Comparison of ENCODE assay signal across 26 mouse cellular contexts in genomic region chr16:22872397-22872796, GRCm38 (mm10). TPM values are rescaled to one million over a fixed set of nuclear protein-coding genes. Genes with fewer than 3 reads are reported as not detected.
DNase-seq lines count a peak whose midpoint lies in the region; ATAC-seq and TF ChIP-seq lines count a peak whose summit lies in the region.
"Had no signal": no experiment of that assay in that cellular context is flagged by ENCODE, and none has a peak within 500 bp of the region (broad histone marks: within the 10 kb centered on the region; RNA-seq: fewer than 3 reads in every experiment).

No protein-coding gene starts in this region.

- H3K4me2 ChIP-seq in forebrain, postnatal 0 days (ENCODE audit: low read depth): no peak overlapping the region
- H3K4me2 ChIP-seq in forebrain, embryonic 13.5 days: no peak overlapping the region
- H3K4me2 ChIP-seq: embryonic facial prominence, embryonic 12.5 days had no signal

- no peaks in the 10 kb centered on the region for H3K4me1 ChIP-seq in forebrain, postnatal 0 days (ENCODE audit: insufficient read depth)
- H3K4me1 ChIP-seq in forebrain, embryonic 13.5 days: no peaks in the 10 kb centered on the region
- H3K4me1 ChIP-seq: embryonic facial prominence, embryonic 12.5 days had no signal

- WGBS in forebrain, postnatal 0 days: 89% methylated on average over 8 of the region's 8 CpGs
- 96% methylated on average over 8 of the region's 8 CpGs for WGBS in forebrain, embryonic 13.5 days

- no peak for DNase-seq in forebrain, postnatal 0 days
- DNase-seq in layer of hippocampus, adult 2 months (ENCODE audit: low spot score in 2 of 2): no peak
- no peak for DNase-seq in layer of hippocampus, postnatal 25 days (ENCODE audit: extremely low spot score in 1 of 2, low spot score in 1 of 2)
- DNase-seq in brain, adult 2 months (ENCODE audit: low read depth, low spot score): peak; percentile 16
- DNase-seq: adrenal gland, adult 8-10 months; adrenal gland, postnatal 14 days; adrenal gland, postnatal 36 days; B cell, adult 2 months; cerebellum, adult 11 months; cerebellum, adult 18-20 months; cerebellum, adult 8-10 months; cerebellum, adult 9-11 months; cerebellum, postnatal 25 days had no signal

- no peak overlapping the region for H3K4me3 ChIP-seq in forebrain, postnatal 0 days (ENCODE audit: low read depth, low read length)
- H3K4me3 ChIP-seq in forebrain, embryonic 13.5 days: no peak overlapping the region
- no peak overlapping the region for H3K4me3 ChIP-seq in layer of hippocampus, adult 2 months
- H3K4me3 ChIP-seq: embryonic facial prominence, embryonic 10.5 days; embryonic facial prominence, embryonic 12.5 days had no signal

- no peak overlapping the region for H3K27ac ChIP-seq in forebrain, postnatal 0 days (ENCODE audit: low read depth, low read length)
- H3K27ac ChIP-seq in forebrain, embryonic 13.5 days: no peak overlapping the region
- peak overlapping the region; percentile 40; the same call in 1 of the 2 replicates for H3K27ac ChIP-seq in layer of hippocampus, adult 2 months
- H3K27ac ChIP-seq: embryonic facial prominence, embryonic 10.5 days; embryonic facial prominence, embryonic 12.5 days had no signal

- no peaks in the 10 kb centered on the region for H3K27me3 ChIP-seq in forebrain, postnatal 0 days (ENCODE audit: insufficient read depth, low read length)
- no peaks in the 10 kb centered on the region for H3K27me3 ChIP-seq in forebrain, embryonic 13.5 days
- H3K27me3 ChIP-seq: CH12.LX; embryonic facial prominence, embryonic 12.5 days; Patski had no signal

- no peak for TF ChIP-seq CTCF in forebrain, postnatal 0 days (IDR thresholded peaks at IDR 0.05; ENCODE audit: low read depth)
- TF ChIP-seq CTCF in layer of hippocampus, adult 2 months (conservative IDR thresholded peaks at IDR 0.05): no peak

- no peak overlapping the region for H3K9ac ChIP-seq in forebrain, postnatal 0 days
- no peak overlapping the region for H3K9ac ChIP-seq in forebrain, embryonic 13.5 days
- H3K9ac ChIP-seq: embryonic facial prominence, embryonic 12.5 days had no signal

- peak; percentile 74 for ATAC-seq in forebrain, postnatal 0 days
- ATAC-seq in forebrain, embryonic 13.5 days: no peak
- ATAC-seq: activated CD4-positive, CD25-positive, alpha-beta regulatory T cell, adult 4 months; CD4-positive, CD25-positive, alpha-beta regulatory T cell, adult 4 months; forebrain, embryonic 14.5 days; forebrain, embryonic 16.5 days; Patski had no signal

- H3K9me3 ChIP-seq in forebrain, postnatal 0 days (ENCODE audit: low read length): no peaks in the 10 kb centered on the region
- H3K9me3 ChIP-seq in forebrain, embryonic 13.5 days (replicated peaks): no peaks in the 10 kb centered on the region
- H3K9me3 ChIP-seq: embryonic facial prominence, embryonic 10.5 days; embryonic facial prominence, embryonic 12.5 days; G1E had no signal

- peaks cover 62% of the 10 kb centered on the region for H3K36me3 ChIP-seq in forebrain, postnatal 0 days (ENCODE audit: insufficient read depth)
- peaks cover 65% of the 10 kb centered on the region for H3K36me3 ChIP-seq in forebrain, embryonic 13.5 days (ENCODE audit: poor library complexity, severe bottlenecking)

RNA-seq across cellular contexts. Expression of gene Dnajb11, which starts 14.8 kb away (rescaled TPM):
- 55.2 and 63.0 TPM in 2 replicates for total RNA-seq in forebrain, postnatal 0 days (2014; rRNA removed)
- polyA plus RNA-seq in forebrain, postnatal 0 days (2015; fragmentation: Nextera tagmentation; extraction: Ambion mirVana): 76.7 and 86.1 TPM in 2 replicates
- 82.1 and 83.9 TPM in 2 replicates for polyA plus RNA-seq in forebrain, embryonic 13.5 days (2015; fragmentation: Nextera tagmentation; extraction: Ambion mirVana)
- total RNA-seq in layer of hippocampus, adult 2 months (2021): 10 to 100 TPM; 61.1 to 62.5 TPM
- 10 to 100 TPM; 71.1 to 71.7 TPM for total RNA-seq in layer of hippocampus, postnatal 25 days (2021)

RNA-seq across cellular contexts. Expression of gene Tbccd1, which starts 14.9 kb away (rescaled TPM):
- total RNA-seq in forebrain, postnatal 0 days (2014; rRNA removed): 18.0 and 19.0 TPM in 2 replicates
- polyA plus RNA-seq in forebrain, postnatal 0 days (2015; fragmentation: Nextera tagmentation; extraction: Ambion mirVana): 13.7 and 14.9 TPM in 2 replicates
- polyA plus RNA-seq in forebrain, embryonic 13.5 days (2015; fragmentation: Nextera tagmentation; extraction: Ambion mirVana): 26.5 and 28.6 TPM in 2 replicates
- total RNA-seq in layer of hippocampus, adult 2 months (2021): 10 to 100 TPM; 13.6 to 15.9 TPM
- 10 to 100 TPM; 13.7 to 14.6 TPM for total RNA-seq in layer of hippocampus, postnatal 25 days (2021)

RNA-seq across cellular contexts. Expression of gene Ahsg, which starts 18.7 kb away (rescaled TPM):
- total RNA-seq in forebrain, postnatal 0 days (2014; rRNA removed): not detected in 2 replicates
- not detected in 2 replicates for polyA plus RNA-seq in forebrain, postnatal 0 days (2015; fragmentation: Nextera tagmentation; extraction: Ambion mirVana)
- 1.5 TPM in 1 of 2 replicates, not detected in the other for polyA plus RNA-seq in forebrain, embryonic 13.5 days (2015; fragmentation: Nextera tagmentation; extraction: Ambion mirVana)
- not detected for total RNA-seq in layer of hippocampus, adult 2 months (2021)
- total RNA-seq in layer of hippocampus, postnatal 25 days (2021): not detected
- total RNA-seq: CH12.LX had no signal
- polyA plus RNA-seq: activated CD4-positive, CD25-positive, alpha-beta regulatory T cell, adult 4 months; CD4-positive, CD25-positive, alpha-beta regulatory T cell, adult 4 months; cortical plate, adult 2 months; embryonic facial prominence, embryonic 10.5 days; embryonic facial prominence, embryonic 12.5 days; embryonic facial prominence, embryonic 14.5 days; forebrain, embryonic 11.5 days; forebrain, embryonic 14.5 days; Patski had no signal

RNA-seq across cellular contexts. Expression of gene Fetub, which starts 45.7 kb away (rescaled TPM):
- not detected in 2 replicates for total RNA-seq in forebrain, postnatal 0 days (2014; rRNA removed)
- polyA plus RNA-seq in forebrain, postnatal 0 days (2015; fragmentation: Nextera tagmentation; extraction: Ambion mirVana): 0.15 and 0.21 TPM in 2 replicates
- not detected in 2 replicates for polyA plus RNA-seq in forebrain, embryonic 13.5 days (2015; fragmentation: Nextera tagmentation; extraction: Ambion mirVana)
- total RNA-seq in layer of hippocampus, adult 2 months (2021): under 1 TPM; 0.49 to 0.54 TPM
- under 1 TPM in 1 of 2 experiments, not detected in 1; 0.25 TPM for total RNA-seq in layer of hippocampus, postnatal 25 days (2021)
- polyA plus RNA-seq: activated CD4-positive, CD25-positive, alpha-beta regulatory T cell, adult 4 months; CD4-positive, CD25-positive, alpha-beta regulatory T cell, adult 4 months; embryonic facial prominence, embryonic 10.5 days; embryonic facial prominence, embryonic 12.5 days; forebrain, embryonic 11.5 days; forebrain, embryonic 14.5 days; forebrain, embryonic 16.5 days had no signal
